ENCODE assay signal across 15 mouse cellular contexts in the genomic region with DNA sequence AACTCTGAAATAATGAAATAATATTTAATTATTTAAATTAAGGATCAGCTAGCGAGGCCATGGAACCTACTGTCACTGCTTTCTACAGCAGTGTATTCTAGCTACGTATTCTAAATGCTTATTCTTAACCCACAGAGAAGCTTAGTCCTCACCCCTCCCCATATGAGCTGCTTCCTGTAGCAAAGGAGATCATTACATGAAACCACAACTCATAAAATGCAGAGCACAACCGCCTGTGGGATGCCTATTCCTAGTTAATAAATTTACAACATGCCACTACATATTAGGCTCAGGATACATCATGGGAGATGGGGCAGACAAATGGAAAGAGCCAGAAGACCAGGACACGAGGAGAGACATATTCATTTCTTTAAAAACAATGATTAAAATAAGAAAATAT.
"Had no signal": no experiment of that assay in that cellular context is flagged by ENCODE, and none has a peak within 500 bp of the region (broad histone marks: within the 10 kb centered on the region; RNA-seq: fewer than 3 reads in every experiment).

No protein-coding gene starts in this region.

- H3K27ac ChIP-seq: neural tube, embryonic 15.5 days; stomach, embryonic 15.5 days; stomach, postnatal 0 days had no signal

- H3K4me1 ChIP-seq: neural tube, embryonic 15.5 days; stomach, embryonic 15.5 days had no signal

- H3K27me3 ChIP-seq: neural tube, embryonic 15.5 days; stomach, embryonic 15.5 days had no signal

- H3K9ac ChIP-seq: neural tube, embryonic 15.5 days; stomach, embryonic 15.5 days had no signal

- H3K4me3 ChIP-seq: neural tube, embryonic 15.5 days; stomach, embryonic 15.5 days had no signal

- DNase-seq: retina, postnatal 1 day; right cerebral cortex, adult 18-20 months; right cerebral cortex, postnatal 14 days; right cerebral cortex, postnatal 25 days; right cerebral cortex, postnatal 4 days; spleen, adult 18-20 months; thymus, adult 18-20 months; thymus, adult 2 months; thymus, postnatal 14 days; thymus, postnatal 25 days; thymus, postnatal 36 days; thymus, postnatal 4 days had no signal

- H3K9me3 ChIP-seq: neural tube, embryonic 15.5 days; stomach, embryonic 15.5 days had no signal

- H3K36me3 ChIP-seq: neural tube, embryonic 15.5 days; stomach, embryonic 15.5 days had no signal
